Mouse (Mus musculus) bone marrow, adult 2 months (tissue): Measurements from ENCODE around the gene Crtc3.

ENCODE experiments used
- CTCF ChIP-seq: fragments of 200-500 bp; IDR thresholded peaks from 2 replicates; pipeline ENCODE4 v1.5.1; 2011; ENCODE audit warnings: low read length, control low read depth; ENCODE audit not compliant: control insufficient read depth, insufficient read depth
- POLR2A ChIP-seq: fragments of 200-500 bp; IDR thresholded peaks from 2 replicates; pipeline ENCODE4 v1.6.1; 2011; ENCODE audit warnings: low read depth, mild to moderate bottlenecking, control low read depth, low read length, borderline replicate concordance; ENCODE audit not compliant: control insufficient read depth

DNA sequence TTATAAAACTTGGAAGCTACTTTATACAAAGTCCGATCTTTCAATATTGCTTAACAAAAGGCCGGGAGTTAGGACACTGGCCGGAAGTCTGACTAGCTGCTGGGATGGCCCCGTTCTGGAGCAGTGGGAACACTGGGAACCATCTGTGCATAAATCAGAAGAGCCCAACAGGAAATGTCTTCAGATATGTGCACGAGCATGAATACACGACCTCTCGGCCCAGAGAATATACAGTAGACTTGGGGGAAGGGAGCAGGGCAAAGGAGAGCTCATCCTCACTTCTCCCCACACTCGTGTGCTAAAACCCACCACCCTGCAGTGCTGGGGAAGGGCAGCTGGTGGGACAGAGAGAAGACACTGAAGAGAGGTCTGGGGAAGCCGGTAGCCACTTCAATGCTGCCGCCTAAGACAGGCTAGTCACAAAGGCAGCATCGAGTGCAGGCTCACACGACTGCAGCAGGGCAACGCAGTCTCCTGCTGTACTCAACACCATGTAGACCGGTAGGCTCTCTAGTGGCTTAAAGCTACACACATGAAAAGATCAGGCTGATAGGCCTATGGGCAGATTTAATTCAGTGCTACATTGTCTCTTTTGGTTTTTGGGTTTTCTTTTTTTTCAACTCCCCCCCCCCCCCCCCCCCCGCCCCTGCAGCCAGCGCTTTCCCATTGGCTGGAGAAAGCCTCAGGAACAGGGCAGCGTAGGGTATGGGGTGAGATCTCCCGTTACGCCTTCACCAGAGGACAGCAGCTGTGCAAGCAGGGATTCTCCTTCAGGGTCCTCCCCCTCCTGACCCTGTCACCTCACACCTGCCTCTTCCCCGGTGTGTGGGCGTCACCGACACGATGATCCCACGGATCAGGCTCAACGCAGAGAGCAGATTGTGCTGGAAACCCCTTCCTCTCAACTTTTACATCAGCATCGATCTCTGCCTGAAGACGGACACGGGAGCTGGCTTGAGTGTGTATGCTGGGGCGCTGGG is 101.7 kb downstream of the Crtc3 start:
- TF ChIP-seq CTCF (no peak), POLR2A (no peak)
